Mouse (Mus musculus): Measurements from ENCODE around the gene Pif1. TPM values are rescaled to one million over a fixed set of nuclear protein-coding genes. Genes with fewer than 3 reads are reported as not detected.

Pif1 gene
- polyA plus RNA-seq (2012; rRNA removed): 0.29 and 0.36 TPM in 2 replicates

- DNase-seq (ENCODE audit: low spot score): no peak
Observed at GRCm38 (mm10) chr9:65586406-65587269, at the start of gene Pif1. TSS of gene Pif1 (plus strand) at chr9:65587160.

GRCm38 (mm10) chr9:65537901-65538630 lies 48.9 kb upstream of the Pif1 start:
- no peak for DNase-seq (ENCODE audit: low spot score)

- DNase-seq (ENCODE audit: low spot score): no peak
Observed at GRCm38 (mm10) chr9:65539697-65540096, 47.3 kb upstream of the Pif1 start.

GRCm38 (mm10) chr9:65541126-65542068 lies 45.6 kb upstream of the Pif1 start:
- no peak for DNase-seq (ENCODE audit: low spot score)

GRCm38 (mm10) chr9:65542111-65542524 lies 44.8 kb upstream of the Pif1 start:
- DNase-seq (ENCODE audit: low spot score): no peak

- DNase-seq (ENCODE audit: low spot score): no peak
Observed at GRCm38 (mm10) chr9:65545635-65546412, 41.1 kb upstream of the Pif1 start.

- no peak for DNase-seq (ENCODE audit: low spot score)
Observed at GRCm38 (mm10) chr9:65546413-65546695, 40.6 kb upstream of the Pif1 start.

GRCm38 (mm10) chr9:65547111-65547510 lies 39.8 kb upstream of the Pif1 start:
- DNase-seq (ENCODE audit: low spot score): no peak

- DNase-seq (ENCODE audit: low spot score): no peak
Observed at GRCm38 (mm10) chr9:65547844-65548243, 39.1 kb upstream of the Pif1 start.

GRCm38 (mm10) chr9:65548311-65548710 lies 38.6 kb upstream of the Pif1 start:
- no peak for DNase-seq (ENCODE audit: low spot score)

- DNase-seq (ENCODE audit: low spot score): no peak
Observed at GRCm38 (mm10) chr9:65549139-65549538, 37.8 kb upstream of the Pif1 start.

GRCm38 (mm10) chr9:65549643-65550042 lies 37.3 kb upstream of the Pif1 start:
- DNase-seq (ENCODE audit: low spot score): no peak

- DNase-seq (ENCODE audit: low spot score): no peak
Observed at GRCm38 (mm10) chr9:65550079-65550831, 36.7 kb upstream of the Pif1 start.

GRCm38 (mm10) chr9:65551035-65551434 lies 35.9 kb upstream of the Pif1 start:
- DNase-seq (ENCODE audit: low spot score): no peak

- DNase-seq (ENCODE audit: low spot score): no peak
Observed at GRCm38 (mm10) chr9:65552141-65552540, 34.8 kb upstream of the Pif1 start.

- no peak for DNase-seq (ENCODE audit: low spot score)
Observed at GRCm38 (mm10) chr9:65552711-65553110, 34.2 kb upstream of the Pif1 start.

- DNase-seq (ENCODE audit: low spot score): no peak
Observed at GRCm38 (mm10) chr9:65555001-65555405, 32.0 kb upstream of the Pif1 start.

GRCm38 (mm10) chr9:65555621-65556020 lies 31.3 kb upstream of the Pif1 start:
- no peak for DNase-seq (ENCODE audit: low spot score)

- no peak for DNase-seq (ENCODE audit: low spot score)
Observed at GRCm38 (mm10) chr9:65556349-65556748, 30.6 kb upstream of the Pif1 start.

- DNase-seq (ENCODE audit: low spot score): no peak
Observed at GRCm38 (mm10) chr9:65556979-65557378, 30.0 kb upstream of the Pif1 start.

All from urinary bladder, adult 2 months (tissue).